Mouse (Mus musculus): ENCODE measurements around the gene Ermard.

Ermard gene

DNA sequence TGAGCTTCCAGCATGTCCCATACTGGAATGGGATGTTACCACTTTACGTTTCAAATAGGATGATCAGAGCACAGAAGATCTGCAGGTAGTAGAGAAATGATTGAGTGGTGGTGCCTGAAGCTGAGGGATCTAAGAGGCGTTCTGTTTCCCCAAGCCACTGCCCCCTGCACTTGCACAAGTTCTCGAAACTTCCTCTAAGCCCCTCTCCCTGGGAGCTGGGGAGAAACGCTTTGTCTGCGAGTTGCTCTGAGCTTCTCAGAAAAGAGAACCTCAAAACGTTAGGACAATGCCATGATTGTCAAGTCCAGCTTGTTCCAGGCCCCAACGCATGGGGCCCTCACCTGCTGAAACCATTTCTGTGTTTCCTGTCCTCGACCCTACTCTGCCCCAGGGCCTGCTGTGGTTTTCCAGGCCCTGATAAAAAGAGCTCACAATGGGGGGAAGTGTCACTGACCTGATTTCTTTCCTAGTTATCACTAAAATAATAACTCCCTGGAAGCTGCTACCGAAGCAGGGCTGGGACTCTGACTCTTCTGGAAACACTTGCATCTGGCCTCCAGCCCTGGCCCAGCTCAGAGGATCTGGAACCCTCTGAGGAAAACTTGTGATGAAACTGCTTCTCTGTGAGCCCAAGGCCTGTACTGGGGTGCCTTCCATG lies 88.8 kb downstream of the Ermard start:
- DNase-seq = no peak

DNA sequence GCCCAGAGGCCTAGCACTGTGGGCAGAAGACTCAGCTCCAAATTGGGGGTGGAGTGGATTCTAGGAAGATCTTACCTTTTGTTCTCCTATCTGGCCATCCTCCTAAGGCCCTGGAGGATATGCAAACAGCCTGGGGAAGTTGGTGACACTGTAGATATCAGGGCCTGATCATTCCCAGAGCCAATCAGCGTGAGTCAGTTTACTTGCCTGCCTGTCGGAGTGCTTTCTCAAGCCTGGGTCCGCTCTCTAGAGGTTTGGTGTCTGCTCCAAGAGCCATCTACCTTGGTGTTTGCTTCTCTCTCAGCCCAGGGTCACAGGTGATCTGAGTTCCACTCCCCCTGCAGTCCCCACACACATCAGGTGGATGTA lies 89.3 kb downstream of the Ermard start:
- no peak for DNase-seq

DNA sequence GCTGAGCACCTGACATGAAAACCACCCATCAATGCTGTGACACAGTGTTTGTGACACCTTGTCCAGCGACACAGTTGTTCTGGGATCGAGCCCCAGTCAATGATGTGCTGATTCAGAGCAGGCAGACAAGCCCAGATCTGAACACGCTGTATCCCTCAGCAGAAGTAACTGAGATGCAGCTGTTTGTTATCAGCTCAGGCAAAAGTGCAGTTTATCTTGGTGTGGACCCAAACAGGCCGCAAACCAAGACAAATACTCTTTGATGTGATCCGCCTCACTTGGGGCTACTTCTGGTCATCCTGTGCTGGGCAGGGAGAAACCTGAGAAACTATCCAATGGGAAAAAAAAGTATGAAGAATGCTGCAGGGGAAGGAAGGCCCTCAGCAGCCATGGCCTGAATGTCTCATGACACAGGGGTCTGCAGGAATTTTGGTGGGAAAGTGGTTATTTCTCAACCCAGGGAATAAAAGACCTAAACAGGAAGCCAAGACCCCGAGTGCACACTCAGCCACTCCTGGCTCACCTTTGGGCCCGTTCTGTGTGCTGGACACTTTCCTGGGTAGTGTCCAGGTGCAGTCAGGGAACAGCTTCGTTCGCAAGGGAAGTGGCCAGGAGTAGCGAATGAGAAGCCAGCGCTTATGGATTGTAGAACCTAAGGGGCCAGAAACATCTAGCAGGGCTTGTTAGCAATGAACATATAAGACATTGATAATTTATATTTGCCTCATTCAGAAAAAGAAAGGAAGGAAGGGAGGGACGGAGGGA lies 94.1 kb downstream of the Ermard start:
- no peak for DNase-seq

DNA sequence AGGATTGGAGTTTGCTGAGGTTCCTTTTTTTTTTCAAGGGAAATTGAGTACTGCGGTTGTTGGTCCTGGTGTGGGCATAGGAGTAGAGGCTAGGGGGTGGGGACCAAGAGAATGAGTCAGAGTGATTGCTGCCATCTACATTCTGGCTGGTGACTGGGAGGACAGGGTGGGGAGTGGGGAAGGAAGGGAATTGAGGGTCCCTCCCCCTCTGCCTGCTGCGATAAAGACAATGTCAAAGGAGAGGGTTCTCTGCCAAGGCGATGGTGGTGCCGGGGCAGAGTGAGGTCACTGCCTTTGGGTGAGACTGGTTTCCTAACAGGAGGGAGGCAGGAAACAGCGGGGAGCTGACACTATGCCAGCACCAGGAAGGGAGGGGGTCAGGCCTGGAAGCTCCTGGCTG lies 96.4 kb downstream of the Ermard start:
- DNase-seq = peak; percentile 50
